Mouse (Mus musculus) layer of hippocampus, adult 2 months (tissue): ENCODE measurements around the gene Gtf2a2. TPM values are rescaled to one million over a fixed set of nuclear protein-coding genes. Genes with fewer than 3 reads are reported as not detected.

Experiments used
- DNase-seq, 2 experiments: peaks; one replicate each; pipeline ENCODE4 v3.0.0; 2022; ENCODE audit warnings: low spot score in 2 of 2
- H3K27ac ChIP-seq: fragments of 200-600 bp; 2 replicates; pipeline ENCODE4 v1.8.1; 2022
- H3K4me3 ChIP-seq: fragments of 200-600 bp; 2 replicates; pipeline ENCODE4 v1.8.1; 2022; ENCODE audit warnings: mild to moderate bottlenecking
- CTCF ChIP-seq: fragments of 200-600 bp; conservative IDR thresholded peaks from 2 replicates; pipeline ENCODE4 v1.8.1; 2022; ENCODE audit warnings: antibody characterized with exemption, mild to moderate bottlenecking, moderate library complexity
- total RNA-seq, 2 experiments: library from RNA; stranded (reverse); gene quantifications; 2 replicates each; pipeline ENCODE4 v1.2.3; 2021

Gene Gtf2a2
- total RNA-seq, 2 experiments from 2014 or later, result 51.6 to 62.1 TPM

DNA sequence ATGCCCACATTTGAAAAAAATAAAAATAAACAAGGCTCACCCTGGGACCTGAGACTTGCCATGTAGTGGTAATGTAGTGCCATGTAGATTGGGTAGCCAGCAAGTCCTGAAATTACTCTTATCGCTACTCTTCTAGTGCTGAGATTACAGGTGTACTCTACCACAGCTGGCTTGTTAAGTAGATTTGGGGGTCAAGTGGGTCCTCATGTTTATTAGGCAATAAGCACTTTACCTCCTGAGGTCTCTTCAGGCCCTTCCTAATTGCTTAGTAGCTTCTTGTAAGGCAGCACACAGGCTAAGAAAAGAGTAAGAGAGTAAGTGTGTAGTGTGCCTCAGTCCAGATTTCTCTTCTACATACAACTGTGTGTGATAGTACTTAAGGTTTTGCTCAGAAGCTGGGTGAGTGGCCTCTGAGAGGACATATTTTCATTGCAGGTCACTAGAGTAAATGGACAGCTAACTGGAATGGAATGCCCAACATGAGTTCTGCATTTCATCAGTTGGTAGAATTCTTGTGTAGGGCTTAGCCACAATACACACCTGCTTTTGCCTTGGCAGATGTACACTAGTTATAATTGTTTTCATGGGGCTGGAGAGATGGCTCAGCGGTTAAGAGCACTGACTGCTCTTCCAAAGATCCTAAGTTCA is 13.1 kb downstream of the Gtf2a2 start:
- Histone ChIP-seq H3K27ac (no peak overlapping the region), H3K4me3 (no peak overlapping the region)
- TF ChIP-seq CTCF, result no peak
- DNase-seq, result no peak

DNA sequence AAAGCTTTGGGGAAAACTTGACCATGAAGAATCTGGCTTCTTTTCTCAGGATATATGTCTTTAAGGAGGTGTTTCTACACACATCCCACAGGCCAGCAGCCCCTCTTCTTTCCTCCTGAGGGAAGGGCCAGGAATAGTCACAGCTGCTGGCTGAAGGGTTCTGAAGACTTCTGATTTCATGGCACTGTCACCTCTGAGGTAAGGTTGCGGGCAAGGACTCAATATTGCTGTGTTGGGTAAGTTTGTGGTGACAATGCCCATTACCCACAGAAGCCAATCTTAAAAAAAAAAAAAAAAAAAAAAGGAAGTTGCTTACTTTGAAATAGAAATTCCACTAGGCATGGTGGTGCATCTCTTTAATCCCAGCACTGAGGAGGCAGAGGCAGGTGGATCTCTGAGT is 19.8 kb downstream of the Gtf2a2 start:
- Histone ChIP-seq H3K4me3 (no peak overlapping the region), H3K27ac (no peak overlapping the region)
- no peak for DNase-seq
- TF ChIP-seq CTCF, result no peak

DNA sequence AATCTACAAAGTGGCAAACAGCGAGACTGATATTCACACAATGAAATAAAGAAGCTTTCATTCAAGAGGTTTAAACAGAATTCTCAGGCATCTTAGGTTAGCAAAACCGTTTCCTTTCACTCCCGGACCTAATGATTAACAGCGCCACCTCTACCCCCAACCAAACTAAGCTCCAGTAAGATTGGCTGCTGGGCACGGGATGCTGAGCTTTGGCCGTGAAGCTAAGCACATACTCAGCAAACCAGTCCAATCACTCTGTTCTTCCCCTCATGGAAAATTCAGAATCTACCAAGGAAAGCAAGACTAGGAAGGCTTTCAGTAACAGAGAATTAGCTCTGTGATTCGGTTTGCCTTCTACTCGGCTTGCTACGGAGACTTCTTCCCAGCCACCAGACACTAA is 20.7 kb downstream of the Gtf2a2 start:
- TF ChIP-seq CTCF, result no peak
- Histone ChIP-seq H3K27ac (no peak overlapping the region), H3K4me3 (no peak overlapping the region)
- no peak for DNase-seq

DNA sequence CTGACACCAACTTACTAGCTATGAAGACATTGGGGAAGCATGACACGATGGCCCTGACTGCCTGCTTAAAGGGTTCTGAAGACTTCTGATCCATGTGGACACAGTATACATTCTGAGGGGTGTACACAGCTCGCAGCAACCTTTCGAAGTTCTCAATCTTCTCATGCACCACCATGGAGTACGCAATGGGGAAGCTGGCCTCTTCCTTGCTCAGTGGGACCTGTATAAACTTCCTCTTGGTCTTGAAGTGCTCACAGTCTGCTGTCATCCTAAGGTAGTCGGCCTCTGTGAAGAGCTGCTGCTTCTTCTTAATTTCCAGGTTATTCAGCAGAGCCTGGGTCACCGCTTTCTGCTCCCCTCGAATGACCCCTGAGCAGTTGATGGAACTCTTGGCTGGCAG is 22.4 kb downstream of the Gtf2a2 start:
- H3K4me3 ChIP-seq, result no peak overlapping the region
- no peak overlapping the region for H3K27ac ChIP-seq
- DNase-seq, result no peak
- no peak for TF ChIP-seq CTCF

DNA sequence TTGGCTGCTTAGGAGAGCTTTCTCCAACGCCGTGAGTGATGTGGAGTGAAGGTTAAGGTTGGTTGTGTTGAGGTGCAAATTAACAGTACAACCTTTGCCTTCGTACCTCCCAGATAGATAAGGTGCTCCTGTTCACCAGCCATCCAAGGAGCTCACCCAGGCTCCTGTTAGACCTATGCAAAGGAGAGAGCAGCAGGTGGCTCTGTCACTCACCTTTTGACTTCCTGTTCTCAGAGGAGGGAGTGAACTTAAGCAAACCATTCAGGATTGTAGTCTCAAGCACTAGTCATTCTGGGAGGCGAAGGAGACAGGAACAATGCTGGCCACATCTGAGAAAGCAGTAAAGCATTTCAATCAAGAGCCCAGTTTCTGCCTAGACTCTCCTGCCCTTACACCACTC is 24.3 kb downstream of the Gtf2a2 start:
- Histone ChIP-seq H3K27ac (no peak overlapping the region), H3K4me3 (no peak overlapping the region)
- TF ChIP-seq CTCF, result no peak
- no peak for DNase-seq

DNA sequence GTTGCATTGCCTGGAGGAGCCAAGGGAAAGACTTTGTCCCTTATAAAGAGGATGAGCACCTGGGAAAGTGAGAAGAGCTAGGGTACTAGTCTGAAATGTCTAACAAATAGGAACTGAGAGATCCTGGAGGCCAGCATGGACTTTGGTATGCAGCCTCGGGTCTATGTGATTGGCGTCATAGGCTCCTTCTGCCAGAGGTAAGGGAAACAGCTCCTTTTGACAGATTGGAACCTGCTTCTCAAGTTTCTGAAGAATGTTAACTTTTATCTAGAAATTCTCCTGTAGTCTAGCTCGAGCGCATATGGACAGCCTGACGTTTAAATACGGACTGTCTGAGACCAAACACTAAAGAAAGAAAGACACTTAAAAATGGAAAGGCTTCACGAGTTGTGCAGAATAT is 25.6 kb downstream of the Gtf2a2 start, which contains the start of gene Gcnt3:
TSS of gene Gcnt3 (minus strand) at position 101 of the 400 bp plus-strand sequence.
- no peak within 1 kb of the TSS for H3K4me3 ChIP-seq
- no peak for DNase-seq
- no peak within 1 kb of the TSS for H3K27ac ChIP-seq
- no peak for TF ChIP-seq CTCF

DNA sequence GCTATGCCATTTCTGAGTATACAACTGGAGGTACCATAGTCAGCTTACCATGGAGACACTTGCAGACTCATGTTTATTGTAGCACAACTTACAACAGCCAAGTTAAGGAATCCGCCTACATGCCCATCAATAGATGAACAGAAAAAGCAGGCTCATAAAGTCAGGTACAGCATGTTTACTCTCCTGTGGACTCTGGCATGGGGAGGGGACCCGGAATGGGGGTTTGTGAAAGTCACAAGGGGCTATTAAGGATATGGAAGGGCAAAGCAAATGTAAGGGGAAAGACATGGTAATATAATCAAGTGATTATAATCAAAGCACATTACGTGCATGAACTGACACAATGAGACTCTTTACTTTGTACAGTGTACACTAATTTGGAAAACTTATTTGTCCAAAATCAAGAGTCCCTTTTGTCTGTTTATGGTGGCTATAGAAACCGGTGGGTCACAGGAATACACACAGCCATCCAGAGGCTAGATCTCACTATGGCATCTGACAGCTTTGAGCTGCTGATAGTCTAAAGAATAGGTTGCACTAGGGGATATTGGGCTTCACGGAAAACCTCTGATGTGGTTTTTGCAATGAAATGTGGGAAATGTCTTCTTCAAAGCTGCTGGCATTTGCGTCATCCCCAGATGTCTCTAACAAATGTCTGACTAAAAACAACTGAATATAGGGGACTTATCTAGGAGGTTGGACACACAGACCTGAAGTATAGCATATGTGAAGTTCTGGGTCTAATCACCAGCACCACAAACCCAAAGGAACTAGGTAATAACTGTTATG is 27.4 kb downstream of the Gtf2a2 start:
- H3K27ac ChIP-seq, result no peak overlapping the region
- no peak overlapping the region for H3K4me3 ChIP-seq
- DNase-seq, result no peak
- TF ChIP-seq CTCF, result no peak

DNA sequence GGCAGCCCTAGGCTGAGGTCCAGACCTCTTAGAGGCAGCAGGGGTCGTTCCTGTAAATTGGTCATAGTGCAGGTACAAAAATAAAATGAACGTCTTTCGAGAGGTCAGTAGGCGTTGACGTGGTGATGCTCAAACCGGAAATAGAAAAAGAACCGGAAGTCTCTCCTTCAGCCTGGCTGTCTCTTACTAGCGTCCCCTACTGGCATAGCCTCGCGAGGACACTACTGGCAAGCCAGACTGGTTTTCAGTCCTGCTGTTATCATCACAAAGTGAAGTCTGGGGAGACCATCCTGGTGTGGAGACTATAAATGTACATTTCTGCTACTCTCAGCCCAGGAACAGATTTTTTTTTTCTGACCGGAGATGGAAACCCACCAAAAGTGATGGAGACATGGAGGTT is 28.2 kb downstream of the Gtf2a2 start:
- Histone ChIP-seq H3K27ac (no peak overlapping the region), H3K4me3 (no peak overlapping the region)
- DNase-seq, result no peak
- no peak for TF ChIP-seq CTCF

DNA sequence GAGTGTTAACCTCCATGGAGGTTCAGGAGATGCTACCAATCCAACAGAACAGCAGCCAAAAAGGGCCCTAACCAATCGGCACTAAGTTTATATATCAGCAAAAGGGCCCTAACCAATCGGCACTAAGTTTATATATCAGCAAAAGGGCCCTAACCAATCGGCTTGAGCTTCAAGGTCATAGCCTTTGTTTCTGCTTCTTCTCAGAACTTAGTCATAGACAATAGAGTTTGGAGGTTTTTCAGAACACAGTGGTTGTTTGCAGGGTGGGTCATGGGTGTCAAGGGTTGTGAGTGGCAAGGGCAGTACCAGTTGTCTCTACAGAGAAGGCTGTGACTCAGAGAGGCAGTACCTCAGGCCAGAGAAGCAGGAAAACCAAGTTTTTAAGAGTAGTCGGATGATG is 29.8 kb downstream of the Gtf2a2 start:
- H3K4me3 ChIP-seq, result no peak overlapping the region
- H3K27ac ChIP-seq, result no peak overlapping the region
- TF ChIP-seq CTCF, result no peak
- DNase-seq, result no peak

DNA sequence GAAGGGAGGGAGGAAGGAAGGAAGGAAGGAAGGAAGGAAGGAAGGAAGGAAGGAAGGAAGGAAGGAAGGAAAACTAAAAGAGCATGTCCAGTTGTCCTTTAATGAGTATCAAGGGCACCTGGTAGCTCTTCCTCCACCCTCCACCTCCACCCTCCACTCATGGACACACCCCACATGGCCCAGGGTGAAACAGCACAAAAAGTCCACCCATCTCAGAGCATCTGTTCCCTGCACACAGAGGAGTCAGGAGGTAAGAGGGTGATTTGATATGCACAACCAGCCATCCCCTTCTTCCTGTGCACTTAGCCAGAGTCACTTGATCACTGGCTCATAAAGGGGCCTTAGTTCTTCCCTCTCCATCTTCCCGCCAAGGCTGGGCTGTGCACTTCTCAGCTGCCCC is 30.6 kb downstream of the Gtf2a2 start:
- Histone ChIP-seq H3K4me3 (no peak overlapping the region), H3K27ac (no peak overlapping the region)
- no peak for DNase-seq
- TF ChIP-seq CTCF, result no peak

DNA sequence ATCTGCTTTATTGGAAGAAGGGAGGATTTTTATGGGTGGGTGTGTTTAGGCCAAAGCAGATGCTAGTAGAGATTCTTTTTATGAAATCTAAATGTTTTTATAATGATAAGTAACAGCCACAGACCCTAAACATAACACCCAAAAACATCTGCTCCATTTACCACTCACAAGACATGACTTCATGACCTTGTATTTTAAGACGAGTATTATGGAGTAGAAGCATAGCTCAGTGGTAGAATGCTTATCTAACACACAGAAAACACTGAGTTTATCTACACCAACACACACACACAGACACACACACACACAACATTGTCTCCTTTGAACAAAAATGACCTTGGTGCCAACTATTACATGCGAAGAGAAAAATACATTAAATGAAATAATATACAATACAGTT is 32.5 kb downstream of the Gtf2a2 start:
- Histone ChIP-seq H3K4me3 (no peak overlapping the region), H3K27ac (no peak overlapping the region)
- DNase-seq, result no peak
- TF ChIP-seq CTCF, result no peak

DNA sequence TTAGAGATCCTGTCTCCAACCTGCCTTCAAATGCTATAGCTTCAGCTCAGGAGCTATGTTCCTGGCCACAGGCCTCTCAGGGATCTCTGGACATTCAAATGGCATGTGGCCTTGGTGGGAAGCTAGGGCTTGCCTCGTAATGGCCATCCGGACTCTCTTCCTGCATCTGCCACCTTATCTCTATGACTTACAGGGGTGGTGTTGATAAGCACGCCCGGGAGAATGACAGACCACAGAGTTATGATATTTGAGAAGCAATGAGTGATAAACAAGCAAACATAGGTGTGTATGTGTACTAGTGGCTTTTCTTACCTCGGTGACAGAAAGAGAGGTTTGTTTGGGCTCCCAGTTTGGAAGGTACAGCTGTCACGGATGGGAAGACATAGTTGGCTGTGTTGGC is 33.9 kb downstream of the Gtf2a2 start:
- H3K27ac ChIP-seq, result no peak overlapping the region
- DNase-seq, result no peak
- no peak overlapping the region for H3K4me3 ChIP-seq
- no peak for TF ChIP-seq CTCF

DNA sequence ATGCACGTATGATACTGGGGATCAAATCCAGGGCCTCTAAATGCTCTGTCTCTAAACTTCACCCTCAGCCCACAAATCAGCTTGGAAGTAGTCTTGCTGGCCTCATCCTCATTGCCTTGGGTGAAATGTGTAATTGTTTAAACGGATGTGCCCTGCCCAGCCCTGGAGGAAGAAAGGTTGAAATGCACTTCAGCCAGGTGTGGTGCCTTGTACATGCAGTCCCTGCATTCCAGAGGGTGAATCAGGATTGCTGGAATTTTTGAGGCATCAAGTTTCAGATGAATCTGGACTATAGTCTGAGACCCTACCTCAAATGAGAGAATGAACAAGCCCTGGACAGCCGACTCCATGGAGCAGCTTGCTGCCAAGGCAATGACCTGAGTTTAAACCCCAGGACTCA is 35.5 kb downstream of the Gtf2a2 start:
- no peak overlapping the region for H3K27ac ChIP-seq
- TF ChIP-seq CTCF, result no peak
- DNase-seq, result no peak
- H3K4me3 ChIP-seq, result no peak overlapping the region

DNA sequence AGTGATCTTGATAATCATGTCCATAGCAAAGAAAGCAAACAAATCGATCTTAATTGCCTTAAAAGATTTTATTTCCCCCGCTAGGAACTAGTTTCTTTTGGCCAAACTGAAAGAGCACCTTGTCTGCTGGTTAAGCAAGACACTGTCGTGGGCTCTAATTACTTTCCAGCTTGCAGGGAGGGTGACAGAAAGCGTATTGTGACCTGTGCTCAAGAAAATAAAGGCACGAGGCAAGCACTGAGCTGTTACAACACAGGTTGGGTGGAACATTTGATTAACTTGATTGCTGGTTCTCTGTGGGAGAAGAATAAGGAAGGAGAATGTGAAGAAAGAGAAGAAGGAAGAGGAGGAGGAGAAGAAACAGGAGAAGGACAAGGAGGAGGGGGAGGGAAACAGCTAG is 35.9 kb downstream of the Gtf2a2 start:
- no peak for DNase-seq
- H3K4me3 ChIP-seq, result no peak overlapping the region
- TF ChIP-seq CTCF, result no peak
- H3K27ac ChIP-seq, result no peak overlapping the region
